Comparison of ENCODE assay signal across 28 mouse cellular contexts in genomic region chr1:54809098-54809490, GRCm38 (mm10).
"Had no signal": no experiment of that assay in that cellular context is flagged by ENCODE, and none has a peak within 500 bp of the region (broad histone marks: within the 10 kb centered on the region; RNA-seq: fewer than 3 reads in every experiment).

No protein-coding gene starts in this region.

- H3K36me3 ChIP-seq: embryonic facial prominence, embryonic 10.5 days; embryonic facial prominence, embryonic 12.5 days; embryonic facial prominence, embryonic 13.5 days; embryonic facial prominence, embryonic 15.5 days; forebrain, embryonic 10.5 days; forebrain, embryonic 12.5 days; forebrain, embryonic 15.5 days had no signal

- H3K27ac ChIP-seq: embryonic facial prominence, embryonic 10.5 days; embryonic facial prominence, embryonic 12.5 days; embryonic facial prominence, embryonic 13.5 days; embryonic facial prominence, embryonic 15.5 days; forebrain, embryonic 10.5 days; forebrain, embryonic 12.5 days; forebrain, embryonic 13.5 days; forebrain, embryonic 15.5 days; gastrocnemius, adult 2 months; heart, adult 2 months had no signal

- H3K9ac ChIP-seq: embryonic facial prominence, embryonic 12.5 days; embryonic facial prominence, embryonic 13.5 days; embryonic facial prominence, embryonic 15.5 days; forebrain, embryonic 12.5 days; forebrain, embryonic 13.5 days; forebrain, embryonic 15.5 days; forebrain, postnatal 0 days had no signal

- H3K9me3 ChIP-seq: embryonic facial prominence, embryonic 10.5 days; embryonic facial prominence, embryonic 12.5 days; embryonic facial prominence, embryonic 13.5 days; embryonic facial prominence, embryonic 15.5 days; forebrain, embryonic 10.5 days; forebrain, embryonic 12.5 days; forebrain, embryonic 13.5 days; forebrain, embryonic 15.5 days had no signal

- H3K4me1 ChIP-seq: embryonic facial prominence, embryonic 12.5 days; embryonic facial prominence, embryonic 15.5 days; forebrain, embryonic 10.5 days; forebrain, embryonic 12.5 days; forebrain, embryonic 13.5 days; forebrain, embryonic 15.5 days had no signal

- H3K27me3 ChIP-seq: embryonic facial prominence, embryonic 12.5 days; embryonic facial prominence, embryonic 13.5 days; embryonic facial prominence, embryonic 15.5 days; forebrain, embryonic 12.5 days; forebrain, embryonic 13.5 days; forebrain, embryonic 15.5 days had no signal

- H3K4me2 ChIP-seq: embryonic facial prominence, embryonic 12.5 days; embryonic facial prominence, embryonic 13.5 days; embryonic facial prominence, embryonic 15.5 days; forebrain, embryonic 12.5 days; forebrain, embryonic 13.5 days; forebrain, embryonic 15.5 days had no signal

- DNase-seq: cerebellum, adult 2 months; cerebellum, adult 8-10 months; cerebellum, adult 9-10 months; cerebellum, adult 9-11 months; cerebellum, postnatal 10 days; cerebellum, postnatal 14 days; cerebellum, postnatal 25 days; cerebellum, postnatal 36 days; embryo, embryonic 11 days; forebrain, postnatal 0 days; gastrocnemius, adult 2 months; gastrocnemius, postnatal 10 days; gastrocnemius, postnatal 14 days; gastrocnemius, postnatal 25 days; gastrocnemius, postnatal 36 days; heart, adult 18-20 months had no signal

- ATAC-seq: forebrain, embryonic 13.5 days; forebrain, embryonic 14.5 days; forebrain, embryonic 15.5 days; forebrain, embryonic 16.5 days; forebrain, postnatal 0 days had no signal

- H3K4me3 ChIP-seq: embryonic facial prominence, embryonic 10.5 days; embryonic facial prominence, embryonic 12.5 days; embryonic facial prominence, embryonic 13.5 days; embryonic facial prominence, embryonic 15.5 days; erythroblast, embryonic 14.5 days; forebrain, embryonic 10.5 days; forebrain, embryonic 12.5 days; forebrain, embryonic 13.5 days; forebrain, embryonic 15.5 days; gastrocnemius, adult 2 months; heart, adult 2 months had no signal
